Mouse (Mus musculus) heart, embryonic 13.5 days (tissue): ENCODE measurements at regions not wholly inside any gene's neighbourhood (a gene's known extent, or its start where the extent isn't known, plus 50 kb on each side); places are given as distances from the start of the nearest gene placed in this dataset.
A peak's percentile ranks its signal among the peaks of the same experiment; 100 is the strongest.

Experiments
- ATAC-seq: fragments of 200-750 bp; cut with Nextera tagmentation; 2 replicates; pipeline ENCODE4 v1.8.0; 2017; ENCODE audit warnings: moderate TSS enrichment; ENCODE audit not compliant: insufficient number of reproducible peaks, low FRiP score, low TSS enrichment; ENCODE audit errors: extremely low read depth
- H3K27ac ChIP-seq: fragments of 300-500 bp; sonication (generic); replicated peaks from 2 replicates; pipeline ENCODE4 v1.5.1; 2015; ENCODE audit warnings: moderate library complexity, mild to moderate bottlenecking, inconsistent platforms
- H3K27me3 ChIP-seq: fragments of 300-500 bp; sonication (generic); replicated peaks from 2 replicates; pipeline ENCODE4 v1.6.1; 2015; ENCODE audit warnings: mild to moderate bottlenecking, inconsistent platforms
- H3K36me3 ChIP-seq: fragments of 300-500 bp; sonication (generic); 2 replicates; pipeline ENCODE4 v1.6.1; 2015; ENCODE audit warnings: mild to moderate bottlenecking, inconsistent platforms
- H3K4me1 ChIP-seq: fragments of 300-500 bp; sonication (generic); 2 replicates; pipeline ENCODE4 v1.6.1; 2015; ENCODE audit warnings: inconsistent platforms
- H3K4me2 ChIP-seq: fragments of 300-500 bp; sonication (generic); 2 replicates; pipeline ENCODE4 v1.6.1; 2015; ENCODE audit warnings: inconsistent platforms, mild to moderate bottlenecking, moderate library complexity
- H3K4me3 ChIP-seq: fragments of 300-500 bp; sonication (generic); 2 replicates; pipeline ENCODE4 v1.5.1; 2015; ENCODE audit warnings: moderate library complexity, mild to moderate bottlenecking, inconsistent platforms
- H3K9ac ChIP-seq: fragments of 300-500 bp; sonication (generic); 2 replicates; pipeline ENCODE4 v1.6.1; 2015; ENCODE audit warnings: inconsistent platforms, mild to moderate bottlenecking, moderate library complexity
- H3K9me3 ChIP-seq: fragments of 300-500 bp; sonication (generic); 2 replicates; pipeline ENCODE4 v1.6.1; 2016; ENCODE audit warnings: inconsistent platforms
- WGBS: fragments of 180-500 bp; shearing (Covaris S2); methylation state at CpG from one replicate; pipeline ENCODE4 v1.1.7; 2015; ENCODE audit warnings: mixed read lengths; 5-methylcytosine and 5-hydroxymethylcytosine counted together

DNA sequence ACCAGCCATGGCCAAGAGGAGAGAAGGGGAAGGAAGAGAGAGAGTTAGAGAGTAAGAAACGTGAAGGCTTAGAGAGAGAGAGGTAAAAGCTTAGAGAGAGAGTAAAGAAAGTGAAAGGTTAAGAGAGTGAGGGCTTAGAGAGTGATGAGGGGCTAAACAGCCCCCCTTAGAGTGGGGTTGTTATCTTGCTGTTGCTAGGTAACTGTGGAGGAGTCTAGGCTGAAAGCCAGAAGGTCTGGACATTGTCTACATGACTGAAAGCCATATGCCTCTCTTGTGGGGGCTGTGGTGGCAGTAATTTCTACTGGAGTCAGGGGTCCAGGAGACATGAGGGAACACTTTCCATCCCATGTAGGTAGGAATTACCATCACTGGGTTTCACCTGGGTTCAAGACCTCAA, 542.6 kb upstream of the Gprin3 start:
- H3K27me3 ChIP-seq, result no peaks in the 10 kb centered on the region
- H3K9me3 ChIP-seq, result no peaks in the 10 kb centered on the region
- 0 out of 2 replicates have a peak, but pooled peaks have one; percentile 37 for ATAC-seq
- no peak overlapping the region for H3K4me3 ChIP-seq
- no peak overlapping the region for H3K9ac ChIP-seq
- H3K4me1 ChIP-seq, result no peaks in the 10 kb centered on the region
- H3K4me2 ChIP-seq, result no peak overlapping the region
- 15% methylated on average over 1 of the region's 1 CpGs for WGBS
- H3K36me3 ChIP-seq, result no peaks in the 10 kb centered on the region
- no peak overlapping the region; the same call in 1 of the 2 replicates for H3K27ac ChIP-seq

DNA sequence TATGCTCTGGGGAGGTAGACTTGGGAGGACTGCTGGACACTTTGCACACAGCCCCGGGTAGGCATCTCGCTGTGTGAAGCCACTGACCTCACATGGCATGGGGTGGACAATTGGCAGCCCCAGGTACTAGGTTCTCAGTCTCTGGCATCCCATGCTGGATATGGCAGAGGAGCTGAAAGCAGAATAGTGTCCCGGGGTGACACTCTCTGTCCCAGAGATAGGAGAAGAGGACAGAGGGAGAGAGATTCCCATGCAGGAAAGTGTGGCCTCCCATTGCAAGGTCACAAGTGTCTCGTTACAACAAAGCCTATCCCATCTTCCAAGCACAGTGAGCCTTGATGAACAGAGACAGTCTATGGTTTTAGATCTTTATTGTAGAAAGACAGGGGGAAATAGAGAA, 542.1 kb upstream of the Gprin3 start:
- Histone ChIP-seq H3K9ac (no peak overlapping the region), H3K4me2 (no peak overlapping the region), H3K27me3 (no peaks in the 10 kb centered on the region), H3K4me3 (no peak overlapping the region), H3K27ac (no peak overlapping the region; the same call in 1 of the 2 replicates), H3K36me3 (no peaks in the 10 kb centered on the region), H3K4me1 (no peaks in the 10 kb centered on the region), H3K9me3 (no peaks in the 10 kb centered on the region)
- 51% methylated on average over 4 of the region's 4 CpGs for WGBS
- ATAC-seq, result no peak

DNA sequence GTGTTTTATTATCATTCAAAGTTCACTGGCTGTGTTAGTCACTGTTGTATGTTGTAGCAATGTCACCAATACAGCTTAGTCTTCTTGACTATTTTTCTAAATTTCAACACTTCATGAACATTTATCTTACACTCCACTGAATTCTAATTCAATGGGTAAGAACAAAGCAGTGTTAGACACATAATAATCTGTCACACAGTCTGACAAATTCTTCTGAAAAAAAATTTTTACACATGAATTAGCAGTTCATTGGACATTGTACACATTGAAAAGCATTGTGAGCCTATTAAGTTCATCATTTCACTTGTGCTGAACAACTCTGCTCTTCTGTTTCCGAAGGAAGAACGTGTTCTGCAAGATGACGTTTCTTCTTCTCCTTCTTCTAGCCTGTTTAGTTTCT, 509.0 kb upstream of the Gprin3 start:
- no peak overlapping the region for H3K4me2 ChIP-seq
- H3K9ac ChIP-seq, result no peak overlapping the region
- H3K9me3 ChIP-seq, result no peaks in the 10 kb centered on the region
- ATAC-seq, result no peak
- no peaks in the 10 kb centered on the region for H3K4me1 ChIP-seq
- no peaks in the 10 kb centered on the region for H3K27me3 ChIP-seq
- H3K36me3 ChIP-seq, result no peaks in the 10 kb centered on the region
- no peak overlapping the region for H3K27ac ChIP-seq
- no peak overlapping the region for H3K4me3 ChIP-seq
- WGBS, result 68% methylated on average over 3 of the region's 3 CpGs

DNA sequence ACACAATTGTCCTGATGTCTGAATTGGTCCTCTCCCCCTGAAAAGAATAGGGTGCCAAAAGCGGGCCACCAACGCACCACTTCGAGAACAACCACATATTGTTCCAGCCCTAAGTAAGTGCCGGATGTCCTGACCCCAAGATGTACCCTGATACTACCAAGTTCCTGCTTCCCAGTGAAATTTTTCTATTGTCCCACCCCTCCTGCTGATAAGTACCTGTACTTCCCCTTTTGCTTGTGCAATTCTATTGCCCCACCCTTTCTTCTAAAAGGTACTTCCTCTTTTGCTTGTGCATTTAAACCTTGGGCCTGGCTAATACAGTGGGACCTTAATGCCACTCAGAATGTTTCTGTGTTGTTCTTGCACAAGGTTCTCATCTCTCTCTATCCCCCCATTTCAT, 473.7 kb upstream of the Gprin3 start:
- Histone ChIP-seq H3K27ac (no peak overlapping the region), H3K4me2 (no peak overlapping the region), H3K4me1 (no peaks in the 10 kb centered on the region), H3K27me3 (no peaks in the 10 kb centered on the region), H3K4me3 (no peak overlapping the region), H3K9me3 (peaks cover 14% of the 10 kb centered on the region; the same call in 1 of the 2 replicates), H3K36me3 (no peaks in the 10 kb centered on the region), H3K9ac (no peak overlapping the region)
- 75% methylated on average over 4 of the region's 4 CpGs for WGBS
- no peak for ATAC-seq
